Mouse (Mus musculus) embryo, embryonic 10.5 days (tissue): ENCODE results near the gene Gna14.

Experiments used
- DNase-seq: peaks from one replicate; pipeline ENCODE4 v3.0.0-alpha.2; 2015; ENCODE audit warnings: low spot score

Gene Gna14

DNA sequence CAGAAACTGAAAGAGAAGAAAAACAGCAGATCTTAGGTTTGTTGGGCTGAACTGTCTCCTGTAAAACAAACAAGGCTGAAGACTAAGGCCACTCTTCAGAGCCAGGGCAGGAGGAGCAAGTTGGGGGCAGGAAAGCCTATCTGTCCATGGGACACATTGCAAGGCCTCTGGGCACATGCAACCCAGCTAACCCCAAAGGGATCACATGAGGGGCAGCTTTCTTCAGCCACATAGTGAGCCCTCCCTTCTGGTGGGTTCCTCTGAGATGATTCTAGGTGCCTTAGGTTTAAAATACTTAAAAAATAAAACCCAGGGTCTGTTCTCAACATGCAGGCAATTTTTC, 158.4 kb downstream of the Gna14 start:
- no peak for DNase-seq

- DNase-seq: no peak
These were observed 161.7 kb downstream of the Gna14 start for GRCm38 (mm10) chr19:16597216-16597615.

DNA sequence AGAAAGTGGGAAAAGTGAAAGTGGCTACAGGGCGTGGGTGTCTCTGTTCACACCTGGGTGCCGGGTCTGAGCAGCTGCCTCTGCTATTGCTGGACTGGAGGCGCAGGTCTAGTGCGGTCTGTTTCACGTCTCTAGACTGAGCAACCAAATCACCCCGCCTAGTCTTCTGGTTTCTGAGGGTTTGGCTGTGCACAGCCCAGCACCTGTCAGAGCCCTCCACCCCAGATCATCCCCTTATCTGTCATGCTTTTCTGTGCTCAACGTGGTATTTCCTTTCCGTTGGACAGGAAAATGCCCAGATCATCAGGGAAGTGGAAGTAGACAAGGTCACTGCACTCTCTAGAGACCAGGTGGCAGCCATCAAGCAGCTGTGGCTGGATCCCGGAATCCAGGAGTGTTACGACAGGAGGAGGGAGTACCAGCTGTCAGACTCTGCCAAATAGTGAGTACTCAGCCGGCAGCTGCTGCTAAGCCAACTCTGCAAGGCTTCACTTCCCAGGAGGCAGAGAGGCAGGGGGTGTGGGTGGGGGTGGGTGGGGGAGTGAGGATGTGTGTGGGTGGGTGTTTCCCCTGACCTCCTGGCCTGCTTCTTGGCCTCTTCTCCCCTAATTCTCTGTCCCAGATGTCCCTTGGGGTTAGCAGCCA, 163.2 kb downstream of the Gna14 start:
- DNase-seq: peak; percentile 31

DNA sequence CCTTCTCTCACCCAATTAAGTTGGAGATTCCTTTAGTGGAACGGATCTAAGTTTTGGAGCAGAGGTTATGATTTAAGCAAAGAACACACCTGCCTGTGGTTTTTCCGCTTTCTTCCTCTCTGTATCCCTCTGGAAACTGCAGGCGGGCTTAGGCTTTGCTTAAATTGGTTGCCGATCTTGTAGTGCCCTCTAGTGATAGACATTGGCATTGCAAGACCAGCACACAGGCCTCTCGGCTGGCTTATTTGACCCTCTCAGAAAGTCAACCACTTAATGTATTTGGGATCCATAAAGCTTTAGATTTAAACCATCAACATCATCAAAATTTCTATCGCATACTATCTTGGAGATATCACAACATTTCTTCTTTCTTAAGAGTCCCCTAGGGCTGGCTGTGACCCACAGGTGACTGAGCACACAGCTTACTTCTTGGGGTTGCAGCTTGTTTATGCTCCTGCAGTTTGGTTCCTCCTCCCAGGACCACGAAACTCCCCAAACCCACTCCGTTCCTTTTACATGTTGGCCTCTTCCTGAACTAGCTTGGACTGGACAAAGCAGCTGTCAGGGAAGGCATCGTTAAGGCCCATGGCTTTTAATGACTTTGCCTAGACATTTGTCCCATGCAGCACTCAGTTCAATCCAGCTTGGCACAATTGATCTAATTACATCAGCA, 163.9 kb downstream of the Gna14 start:
- peak; percentile 92 for DNase-seq

- no peak for DNase-seq
These were observed 166.5 kb downstream of the Gna14 start for GRCm38 (mm10) chr19:16602026-16602425.

GRCm38 (mm10) chr19:16607634-16608033, 172.1 kb downstream of the Gna14 start:
- DNase-seq: no peak

DNA sequence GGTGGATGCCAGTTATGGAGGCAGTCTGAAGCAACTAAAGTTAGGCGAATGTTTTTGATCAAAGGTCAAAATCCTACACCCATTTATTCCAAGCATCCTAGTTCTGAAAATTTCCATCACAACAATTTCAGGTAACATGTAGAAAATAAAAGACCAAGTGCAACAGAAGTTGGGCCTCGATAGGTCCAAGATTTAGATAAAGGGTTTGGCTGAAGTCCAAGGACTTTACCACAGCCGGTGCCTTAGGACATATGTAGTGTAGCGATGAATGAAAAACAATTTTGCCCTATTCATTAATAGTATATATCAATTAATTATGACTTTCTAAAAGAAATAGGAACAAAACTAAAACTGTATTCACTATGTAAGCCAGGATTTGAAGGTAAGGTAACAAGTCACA, 187.6 kb downstream of the Gna14 start:
- DNase-seq: no peak

GRCm38 (mm10) chr19:16624994-16625393, 189.4 kb downstream of the Gna14 start:
- no peak for DNase-seq

- DNase-seq: peak; percentile 39
These were observed 190.2 kb downstream of the Gna14 start for GRCm38 (mm10) chr19:16625610-16626395.
